Mouse (Mus musculus) megakaryocyte, embryonic 14.5 days (primary cell): ENCODE results near the gene Farp2.

ENCODE experiments used
- FLI1 ChIP-seq: IDR thresholded peaks from 2 replicates; pipeline ENCODE4 v1.6.1; 2012; ENCODE audit warnings: low read length, inconsistent platforms, mixed read lengths
- GATA1 ChIP-seq: IDR thresholded peaks from 3 replicates; pipeline ENCODE4 v1.6.1; 2012; ENCODE audit warnings: mixed read lengths, low read length, inconsistent platforms, borderline replicate concordance

GRCm38 (mm10) chr1:93635580-93636192 is 123.8 kb downstream of the Farp2 start:
- TF ChIP-seq GATA1 (no peak), FLI1 (no peak)
